Mouse (Mus musculus) 416B (cell line): ENCODE measurements around the gene Atf6b.

Source experiments
- DNase-seq: peaks from one replicate; pipeline ENCODE4 v3.0.0; 2011; ENCODE audit warnings: low read depth

Atf6b gene

GRCm38 (mm10) chr17:34648141-34648890 is 1.4 kb downstream of the Atf6b start:
- DNase-seq = no peak

GRCm38 (mm10) chr17:34649106-34649864 is 2.3 kb downstream of the Atf6b start:
- DNase-seq = no peak

DNA sequence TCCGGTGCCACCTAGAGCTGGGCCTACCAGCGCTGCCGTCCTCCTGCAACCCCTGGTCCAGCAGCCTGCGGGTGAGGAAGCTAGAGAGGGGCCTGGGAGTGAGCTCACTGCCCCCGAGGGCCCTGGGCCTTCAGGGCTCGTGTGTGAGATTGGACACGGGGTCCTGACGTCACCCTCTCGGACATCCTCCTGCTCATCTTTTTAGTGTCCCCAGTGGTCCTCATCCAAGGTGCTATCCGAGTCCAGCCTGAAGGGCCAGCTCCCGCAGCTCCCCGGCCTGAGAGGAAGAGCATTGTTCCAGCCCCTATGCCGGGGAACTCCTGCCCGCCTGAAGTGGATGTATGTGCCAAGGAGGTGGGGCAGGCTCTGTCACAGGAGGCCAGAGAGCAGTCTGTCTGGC is 3.8 kb downstream of the Atf6b start:
- DNase-seq = no peak

GRCm38 (mm10) chr17:34651507-34652221 is 4.7 kb downstream of the Atf6b start:
- peak; percentile 71 for DNase-seq

- DNase-seq = no peak
Measured at GRCm38 (mm10) chr17:34652546-34652945, 5.6 kb downstream of the Atf6b start.

DNA sequence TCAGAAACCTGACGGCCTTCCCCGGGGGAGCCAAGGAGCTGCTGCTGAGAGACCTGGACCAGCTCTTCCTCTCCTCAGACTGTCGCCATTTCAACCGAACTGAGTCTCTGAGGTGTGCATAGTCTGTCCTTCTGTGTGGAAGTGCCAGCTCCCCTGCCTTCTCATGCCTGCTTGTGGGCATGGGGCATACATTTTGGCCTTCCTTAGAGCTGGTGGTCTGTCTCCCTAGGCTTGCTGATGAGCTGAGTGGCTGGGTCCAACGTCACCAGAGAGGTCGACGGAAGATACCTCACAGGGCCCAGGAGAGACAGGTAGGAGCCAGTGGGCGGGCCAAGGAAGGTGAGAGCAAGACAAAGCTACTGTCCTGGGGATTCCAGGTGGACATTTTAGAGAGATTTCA is 6.0 kb downstream of the Atf6b start:
- DNase-seq = no peak

- peak; percentile 77 for DNase-seq
Measured at GRCm38 (mm10) chr17:34653746-34654285, 6.9 kb downstream of the Atf6b start.

DNA sequence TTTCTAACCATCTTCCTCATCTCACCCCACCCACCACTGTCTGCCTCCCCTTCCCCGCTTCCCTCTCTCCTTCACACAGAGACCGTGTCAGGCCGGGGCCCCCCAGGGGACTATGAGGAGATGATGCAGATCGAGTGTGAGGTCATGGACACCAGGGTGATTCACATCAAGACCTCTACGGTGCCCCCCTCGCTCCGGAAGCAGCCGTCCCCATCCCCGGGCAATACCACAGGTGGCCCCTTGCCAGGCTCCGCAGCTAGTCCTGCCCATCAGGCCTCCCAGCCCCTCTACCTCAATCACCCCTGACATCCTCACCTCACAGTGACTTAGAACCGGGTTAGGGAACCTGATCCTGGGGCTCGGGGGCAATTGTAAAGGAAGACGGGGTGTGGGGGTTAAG is 7.4 kb downstream of the Atf6b start:
- no peak for DNase-seq

GRCm38 (mm10) chr17:34655160-34655559 is 8.2 kb downstream of the Atf6b start:
- no peak for DNase-seq

DNA sequence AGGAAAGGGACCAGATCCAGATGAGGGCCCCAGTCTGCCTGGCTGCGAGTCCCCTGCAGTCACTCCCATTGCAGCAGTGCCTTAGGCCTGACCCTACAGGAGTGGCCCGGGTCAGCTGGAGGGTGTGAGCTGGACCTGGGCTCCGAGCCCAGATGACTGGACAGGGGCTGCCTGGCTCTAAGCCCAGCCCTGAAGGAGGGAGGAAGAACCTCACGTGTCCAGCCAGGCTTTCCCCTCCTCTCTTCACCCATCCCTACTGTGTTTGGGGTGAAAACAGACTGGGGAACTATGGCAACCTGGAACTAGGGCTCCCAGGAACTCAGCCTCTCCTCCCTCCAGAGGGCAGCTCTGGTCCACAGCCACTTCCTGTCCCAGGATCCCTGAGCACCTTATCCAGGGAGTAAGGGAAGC is 8.6 kb downstream of the Atf6b start:
- DNase-seq = no peak

DNA sequence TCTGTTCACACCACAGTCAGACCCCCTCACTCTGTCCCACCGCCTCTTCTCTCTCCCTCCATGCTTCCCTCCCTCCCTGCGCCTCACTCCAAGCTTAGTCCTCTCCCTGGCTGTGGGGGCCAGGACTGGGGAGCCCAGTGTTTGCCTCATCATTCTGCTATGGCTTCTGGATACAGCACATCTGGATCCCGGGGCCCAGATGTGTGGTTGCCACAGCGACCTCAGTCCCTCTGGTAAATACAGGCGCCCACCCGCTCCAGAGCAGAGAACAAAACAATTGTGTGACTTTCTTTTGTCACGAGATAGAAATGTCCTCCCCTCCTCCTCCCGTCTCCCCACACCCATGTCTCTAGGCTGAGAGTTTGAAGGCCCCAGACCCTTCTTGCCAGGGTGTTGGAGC is 9.7 kb downstream of the Atf6b start:
- no peak for DNase-seq

DNA sequence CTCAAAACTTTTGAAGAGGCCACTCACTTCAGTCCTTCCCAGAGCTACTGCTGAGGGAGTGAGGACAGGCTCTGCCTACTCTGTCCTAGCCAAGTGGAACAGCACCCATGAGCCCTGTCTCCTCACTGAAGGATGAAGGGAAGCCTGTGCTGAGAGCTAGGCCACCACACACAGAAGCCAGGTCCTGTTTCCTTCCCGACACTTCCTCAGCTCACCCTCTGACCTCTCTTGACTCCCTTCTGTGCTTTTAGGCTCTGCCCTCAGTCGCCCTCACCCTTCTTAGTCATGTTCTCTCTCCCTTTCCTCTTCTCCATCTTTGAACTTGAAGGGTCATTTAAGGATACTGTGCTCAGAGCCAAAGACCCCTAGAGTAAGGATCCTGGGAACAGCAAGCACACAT is 10.3 kb downstream of the Atf6b start:
- no peak for DNase-seq

DNA sequence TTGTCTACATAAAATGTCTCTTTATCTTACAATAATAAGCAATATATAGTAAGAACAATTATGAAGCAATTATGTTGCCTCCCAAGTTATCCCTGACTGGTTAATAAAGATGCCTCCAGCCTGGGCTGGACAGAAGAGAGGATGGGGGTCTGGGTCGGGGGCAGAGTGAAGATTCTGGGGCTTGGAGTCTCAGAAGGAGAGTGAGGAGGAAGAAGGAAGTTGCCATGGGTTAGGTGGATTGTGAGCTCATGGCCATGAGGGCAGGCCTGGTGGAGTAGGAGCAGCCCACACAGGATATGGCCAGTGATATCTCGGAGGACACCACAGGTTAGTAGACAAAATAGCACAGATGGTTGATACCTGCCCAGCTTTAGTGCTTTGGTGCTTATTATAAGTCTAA is 11.2 kb downstream of the Atf6b start:
- no peak for DNase-seq

DNA sequence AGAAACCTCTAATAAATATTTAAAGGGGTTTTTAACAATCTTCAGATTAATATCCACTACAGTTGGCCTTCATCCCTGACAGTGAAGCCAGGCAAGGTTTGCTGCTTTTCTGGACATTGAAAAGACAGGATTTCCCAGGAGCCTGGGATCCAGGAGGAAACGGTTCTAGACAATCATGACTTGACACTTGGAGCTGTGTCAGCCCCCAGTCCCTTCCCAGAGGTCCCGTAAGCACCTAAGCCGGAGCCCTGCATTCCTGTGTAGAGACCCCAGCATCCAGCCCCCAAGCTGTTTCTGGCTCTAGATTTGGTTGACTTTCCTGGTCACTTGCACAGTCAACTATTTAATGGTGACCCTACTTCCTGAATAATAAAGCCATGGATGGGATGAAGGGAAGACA is 11.6 kb downstream of the Atf6b start:
- DNase-seq = no peak

DNA sequence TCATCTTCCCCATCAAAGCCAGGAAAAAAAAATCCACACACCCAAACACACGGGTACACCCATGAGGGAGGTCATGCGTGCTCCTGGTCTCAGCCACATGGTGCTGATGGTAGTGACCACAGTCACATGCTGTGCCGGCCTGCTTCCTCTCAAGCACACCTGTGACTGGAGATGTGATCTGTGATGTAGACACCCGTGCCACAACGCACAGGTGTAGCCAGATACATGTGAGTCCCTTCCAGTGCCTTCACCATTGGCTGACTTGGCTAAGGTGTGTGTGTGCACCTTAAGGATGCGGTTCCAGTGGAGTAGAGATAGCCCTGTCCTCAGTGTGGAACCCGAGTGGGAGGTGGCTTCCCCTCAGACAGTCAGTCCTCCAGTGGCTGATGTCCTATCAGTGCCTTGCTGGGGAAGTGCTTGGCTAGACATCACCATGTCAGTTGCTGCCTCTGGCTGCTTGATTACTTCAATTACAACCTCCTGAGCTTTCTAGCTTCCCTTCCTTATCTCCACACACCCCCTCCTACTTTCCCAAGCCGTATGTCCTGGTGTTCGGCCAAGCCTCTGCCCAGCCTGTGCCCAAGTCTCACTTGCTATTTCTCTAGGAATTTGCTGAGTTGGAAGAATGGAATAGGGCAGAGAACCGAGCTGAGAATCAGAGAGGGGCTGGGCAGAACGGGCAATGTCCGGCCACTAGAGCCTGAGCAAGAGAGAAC is 12.4 kb downstream of the Atf6b start:
- DNase-seq = no peak

DNA sequence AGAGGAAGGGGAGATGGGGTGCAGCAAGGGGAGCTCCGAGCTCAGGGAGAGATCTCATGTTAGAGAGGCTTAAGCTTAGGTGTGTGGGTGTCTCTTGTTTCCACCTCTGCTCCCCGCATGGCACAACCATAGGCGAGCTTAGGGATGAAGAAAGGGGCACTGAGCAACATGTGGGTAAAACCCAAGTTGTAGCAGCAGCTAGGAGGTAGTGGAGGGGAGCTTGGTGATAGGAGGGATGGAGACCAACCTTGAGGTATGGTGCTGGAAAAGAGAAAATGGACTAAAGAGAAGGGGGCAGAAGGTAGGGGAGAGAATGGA is 12.9 kb downstream of the Atf6b start:
- DNase-seq = no peak

DNA sequence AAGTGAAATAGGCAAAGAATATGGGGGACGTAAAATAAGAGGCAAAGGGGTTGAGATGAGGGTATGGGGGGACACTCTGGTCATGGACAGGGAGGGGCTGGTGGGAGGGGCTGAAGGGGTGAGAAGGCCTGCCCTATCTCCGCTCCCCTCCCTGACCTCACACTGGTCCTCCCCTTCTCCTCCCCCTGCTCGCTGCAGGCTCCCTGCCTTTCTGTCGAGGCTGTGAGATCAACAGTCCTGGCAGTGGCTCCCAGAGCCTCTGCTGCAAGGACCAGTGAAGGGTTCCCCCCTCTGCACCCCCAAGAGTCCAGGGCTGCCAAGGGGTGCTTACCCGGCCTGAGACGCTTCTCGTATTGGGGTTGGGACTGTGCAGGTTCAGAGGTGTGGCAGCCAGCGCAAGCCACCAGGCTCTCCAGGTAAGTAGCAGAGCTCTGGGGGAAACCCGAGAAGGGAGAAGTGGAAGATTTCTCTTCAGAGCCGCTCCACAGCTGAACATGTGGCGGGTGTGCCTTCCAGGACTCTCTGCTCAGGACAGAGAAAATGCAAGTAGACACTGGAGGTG is 13.4 kb downstream of the Atf6b start:
- DNase-seq = no peak

- no peak for DNase-seq
Measured at GRCm38 (mm10) chr17:34661121-34661591, 14.2 kb downstream of the Atf6b start.

- no peak for DNase-seq
Measured at GRCm38 (mm10) chr17:34662468-34662867, 15.5 kb downstream of the Atf6b start.

GRCm38 (mm10) chr17:34662978-34663377 is 16.0 kb downstream of the Atf6b start:
- no peak for DNase-seq

GRCm38 (mm10) chr17:34663558-34663957 is 16.6 kb downstream of the Atf6b start:
- DNase-seq = no peak

DNA sequence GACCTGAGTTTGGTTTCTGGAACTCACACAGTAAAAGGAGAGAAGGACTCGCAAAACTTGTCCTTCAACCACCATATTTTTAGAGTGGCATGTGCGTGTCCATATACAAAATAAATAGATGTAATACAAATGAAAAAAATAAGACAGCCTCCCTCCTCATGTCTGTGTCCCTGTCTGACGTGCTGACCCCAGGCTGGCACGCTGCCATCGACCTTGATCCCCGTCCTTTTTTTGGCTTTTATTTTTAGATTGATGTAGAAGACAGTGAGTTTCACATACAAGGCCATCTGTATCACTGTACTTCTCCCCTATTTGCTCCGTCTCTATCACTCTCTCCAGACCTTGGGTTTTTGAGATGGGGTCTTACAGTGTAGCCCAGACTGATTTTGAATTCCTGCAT is 17.5 kb downstream of the Atf6b start:
- no peak for DNase-seq
